7 mouse cellular contexts compared by ENCODE assay signal in genomic region chrX:166239520-166239919, GRCm38 (mm10). TPM values are rescaled to one million over a fixed set of nuclear protein-coding genes. Genes with fewer than 3 reads are reported as not detected.
DNase-seq lines count a peak whose midpoint lies in the region; ATAC-seq and TF ChIP-seq lines count a peak whose summit lies in the region.

No protein-coding gene starts in this region.

- peak overlapping the region; percentile 78 for H3K4me2 ChIP-seq in lung, postnatal 0 days (replicated peaks; ENCODE audit: low read depth, low read length)
- H3K4me2 ChIP-seq in forebrain, embryonic 14.5 days (ENCODE audit: low read length), result peak overlapping the region; percentile 59
- H3K4me2 ChIP-seq in liver, embryonic 12.5 days, result peak overlapping the region; percentile 72
- H3K4me2 ChIP-seq in stomach, postnatal 0 days (replicated peaks; ENCODE audit: low read depth), result peak overlapping the region; percentile 84

- no peaks in the 10 kb centered on the region for H3K9me3 ChIP-seq in lung, postnatal 0 days (ENCODE audit: low read length)
- no peaks in the 10 kb centered on the region for H3K9me3 ChIP-seq in forebrain, embryonic 14.5 days (replicated peaks; ENCODE audit: control insufficient read depth, low read length)
- no peaks in the 10 kb centered on the region for H3K9me3 ChIP-seq in liver, embryonic 12.5 days (replicated peaks)
- H3K9me3 ChIP-seq in stomach, postnatal 0 days (ENCODE audit: control insufficient read depth, low read length), result no peaks in the 10 kb centered on the region

- TF ChIP-seq CTCF in lung, postnatal 0 days (IDR thresholded peaks at IDR 0.05), result no peak
- TF ChIP-seq CTCF in stomach, postnatal 0 days (IDR thresholded peaks at IDR 0.05; ENCODE audit: low read depth), result no peak

- H3K4me1 ChIP-seq in lung, postnatal 0 days (ENCODE audit: insufficient read depth, low read depth, low read length), result no peaks in the 10 kb centered on the region
- no peaks in the 10 kb centered on the region for H3K4me1 ChIP-seq in forebrain, embryonic 14.5 days (ENCODE audit: control insufficient read depth, insufficient read depth, low read length)
- no peaks in the 10 kb centered on the region for H3K4me1 ChIP-seq in liver, embryonic 12.5 days
- no peaks in the 10 kb centered on the region for H3K4me1 ChIP-seq in stomach, postnatal 0 days (replicated peaks; ENCODE audit: control insufficient read depth, insufficient read depth)

- 17% methylated on average over 13 of the region's 13 CpGs for WGBS in lung, postnatal 0 days
- WGBS in forebrain, embryonic 14.5 days, result 42% methylated on average over 13 of the region's 13 CpGs
- whole genome bisulfite sequencing in liver, embryonic 12.5 days (ENCODE audit: insufficient replicate concordance), result 17% methylated on average over 13 of the region's 13 CpGs
- WGBS in stomach, postnatal 0 days, result 11% methylated on average over 13 of the region's 13 CpGs

- H3K27me3 ChIP-seq in lung, postnatal 0 days (replicated peaks; ENCODE audit: insufficient read depth, low read length), result no peaks in the 10 kb centered on the region
- H3K27me3 ChIP-seq in forebrain, embryonic 14.5 days (replicated peaks; ENCODE audit: control insufficient read depth, insufficient read depth, low read length), result 0 out of 2 replicates have a peak, but pooled peaks cover 4% of the 10 kb centered on the region
- peaks cover 45% of the 10 kb centered on the region for H3K27me3 ChIP-seq in liver, embryonic 12.5 days (replicated peaks)
- H3K27me3 ChIP-seq in stomach, postnatal 0 days (ENCODE audit: control insufficient read depth, insufficient read depth, low read length), result no peaks in the 10 kb centered on the region

- H3K9ac ChIP-seq in lung, postnatal 0 days (replicated peaks; ENCODE audit: low read depth), result no peak overlapping the region
- H3K9ac ChIP-seq in forebrain, embryonic 14.5 days (ENCODE audit: low read length), result peak overlapping the region; percentile 77
- no peak overlapping the region for H3K9ac ChIP-seq in liver, embryonic 12.5 days
- peak overlapping the region; percentile 51 for H3K9ac ChIP-seq in stomach, postnatal 0 days (ENCODE audit: low read length)

- no peak for DNase-seq in lung, postnatal 0 days (ENCODE audit: low spot score)
- no peak for DNase-seq in lung, postnatal 4 days
- DNase-seq in forebrain, embryonic 14.5 days (ENCODE audit: low spot score), result peak; percentile 4
- DNase-seq in stomach, postnatal 0 days (ENCODE audit: low spot score), result no peak
- no peak for DNase-seq in spleen, adult 18-20 months
- no peak for DNase-seq in adrenal gland, postnatal 14 days

- no peak for ATAC-seq in lung, postnatal 0 days
- peak; percentile 11; the same call in 1 of the 2 replicates for ATAC-seq in forebrain, embryonic 14.5 days
- no peak for ATAC-seq in liver, embryonic 12.5 days
- no peak for ATAC-seq in stomach, postnatal 0 days (ENCODE audit: low FRiP score, low TSS enrichment)

- H3K27ac ChIP-seq in lung, postnatal 0 days (ENCODE audit: low read length), result no peak overlapping the region
- peak overlapping the region; percentile 33; the same call in 1 of the 2 replicates for H3K27ac ChIP-seq in forebrain, embryonic 14.5 days (ENCODE audit: low read depth, low read length)
- H3K27ac ChIP-seq in liver, embryonic 12.5 days, result no peak overlapping the region
- no peak overlapping the region for H3K27ac ChIP-seq in stomach, postnatal 0 days (replicated peaks)

- TF ChIP-seq EP300 in lung, postnatal 0 days (IDR thresholded peaks at IDR 0.05), result no peak
- TF ChIP-seq EP300 in stomach, postnatal 0 days (optimal IDR thresholded peaks at IDR 0.05), result no peak

- peak overlapping the region; percentile 52 for H3K4me3 ChIP-seq in lung, postnatal 0 days (ENCODE audit: low read depth, low read length)
- H3K4me3 ChIP-seq in forebrain, embryonic 14.5 days (ENCODE audit: low read depth, low read length), result peak overlapping the region; percentile 55
- peak overlapping the region; percentile 42 for H3K4me3 ChIP-seq in liver, embryonic 12.5 days
- peak overlapping the region; percentile 50 for H3K4me3 ChIP-seq in stomach, postnatal 0 days (ENCODE audit: low read depth, low read length)

- H3K36me3 ChIP-seq in lung, postnatal 0 days (ENCODE audit: insufficient read depth, low read length), result no peaks in the 10 kb centered on the region
- H3K36me3 ChIP-seq in forebrain, embryonic 14.5 days (ENCODE audit: control insufficient read depth, insufficient read depth, low read length), result 0 out of 2 replicates have a peak, but pooled peaks cover 1% of the 10 kb centered on the region
- H3K36me3 ChIP-seq in liver, embryonic 12.5 days, result no peaks in the 10 kb centered on the region
- no peaks in the 10 kb centered on the region for H3K36me3 ChIP-seq in stomach, postnatal 0 days (ENCODE audit: control insufficient read depth, insufficient read depth, low read length)

RNA-seq across cellular contexts. Expression of gene Gpm6b, which starts 0.8 kb away (rescaled TPM):
- 42.4 and 47.9 TPM in 2 replicates for polyA plus RNA-seq in lung, postnatal 0 days (2015; fragmentation: Nextera tagmentation; extraction: Ambion mirVana)
- 245 and 296 TPM in 2 replicates for polyA plus RNA-seq in forebrain, embryonic 14.5 days (2014; fragmentation: Nextera tagmentation; extraction: Ambion mirVana)
- 2.6 and 2.7 TPM in 2 replicates for polyA plus RNA-seq in liver, embryonic 12.5 days (2016; fragmentation: Nextera tagmentation; extraction: Ambion mirVana)
- polyA plus RNA-seq in stomach, postnatal 0 days (2015; fragmentation: Nextera tagmentation; extraction: Ambion mirVana), result 19.6 and 21.9 TPM in 2 replicates
- 10.4 and 14.0 TPM in 2 replicates for total RNA-seq in adrenal gland, postnatal 14 days (2021)

Comparison
In these comparisons a context has a peak if more than half of its experiments do, and no peak if none do; other contexts are left out.
1. H3K9ac ChIP-seq: peak in forebrain, embryonic 14.5 days (single experiment) and stomach, postnatal 0 days (single experiment); none in lung, postnatal 0 days (single experiment) and liver, embryonic 12.5 days (single experiment).
2. Peak in every context shown above with its lines, with median percentiles within 50 percentile points of each other: H3K4me2 ChIP-seq and H3K4me3 ChIP-seq.